Mouse (Mus musculus) midbrain, embryonic 15.5 days (tissue): ENCODE data around the gene Mrgpre. TPM values are rescaled to one million over a fixed set of nuclear protein-coding genes. Genes with fewer than 3 reads are reported as not detected.

Experiments used
- ATAC-seq: fragments of 200-750 bp; cut with Nextera tagmentation; replicated peaks from 2 replicates; pipeline ENCODE4 v1.8.0; 2017; ENCODE audit warnings: moderate TSS enrichment
- H3K27ac ChIP-seq: fragments of 300-500 bp; sonication (generic); 2 replicates; pipeline ENCODE4 v1.5.1; 2015; ENCODE audit warnings: mild to moderate bottlenecking, inconsistent platforms
- H3K27me3 ChIP-seq: fragments of 300-500 bp; sonication (generic); replicated peaks from 2 replicates; pipeline ENCODE4 v1.6.1; 2015; ENCODE audit warnings: inconsistent platforms
- H3K36me3 ChIP-seq: fragments of 300-500 bp; sonication (generic); replicated peaks from 2 replicates; pipeline ENCODE4 v1.6.1; 2015; ENCODE audit warnings: inconsistent platforms
- H3K4me1 ChIP-seq: fragments of 300-500 bp; sonication (generic); 2 replicates; pipeline ENCODE4 v1.6.1; 2015; ENCODE audit warnings: inconsistent platforms
- H3K4me2 ChIP-seq: fragments of 300-500 bp; sonication (generic); 2 replicates; pipeline ENCODE4 v1.6.1; 2015; ENCODE audit warnings: inconsistent platforms, mild to moderate bottlenecking, moderate library complexity
- H3K4me3 ChIP-seq: fragments of 300-500 bp; sonication (generic); 2 replicates; pipeline ENCODE4 v1.5.1; 2015; ENCODE audit warnings: mild to moderate bottlenecking, inconsistent platforms
- H3K9ac ChIP-seq: fragments of 300-500 bp; sonication (generic); 2 replicates; pipeline ENCODE4 v1.6.1; 2015; ENCODE audit warnings: mild to moderate bottlenecking, inconsistent platforms
- H3K9me3 ChIP-seq: fragments of 300-500 bp; sonication (generic); 2 replicates; pipeline ENCODE4 v1.6.1; 2016; ENCODE audit warnings: inconsistent platforms
- WGBS: fragments of 180-500 bp; shearing (Covaris S2); methylation state at CpG from one replicate; pipeline ENCODE4 v1.1.7; 2015; ENCODE audit warnings: mixed read lengths; 5-methylcytosine and 5-hydroxymethylcytosine counted together
- polyA plus RNA-seq: library from polyadenylated mRNA; unstranded; fragments of >200 nt; fragmentation: Nextera tagmentation; extraction: Ambion mirVana; gene quantifications from 2 replicates; pipeline ENCODE4 v1.2.1, GENCODE M21; 2015

The Mrgpre gene
- 9.8 and 10.0 TPM in 2 replicates for polyA plus RNA-seq

- ATAC-seq = peak; percentile 90
- WGBS = 4% methylated on average over 21 of the region's 21 CpGs
- Histone ChIP-seq H3K9me3 (no peaks in the 10 kb centered on the region), H3K4me1 (peaks cover 19% of the 10 kb centered on the region), H3K36me3 (no peaks in the 10 kb centered on the region), H3K27ac (peak within 1 kb of the TSS; percentile 74), H3K9ac (peak within 1 kb of the TSS; percentile 53), H3K4me2 (peak within 1 kb of the TSS; percentile 72), H3K4me3 (peak within 1 kb of the TSS; percentile 54), H3K27me3 (no peaks in the 10 kb centered on the region)
Observed at GRCm38 (mm10) chr7:143783996-143784829, at the start of gene Mrgpre. TSS of gene Mrgpre (minus strand) at chr7:143784500.

- Histone ChIP-seq H3K4me1 (peaks cover 63% of the 10 kb centered on the region), H3K27me3 (no peaks in the 10 kb centered on the region), H3K9ac (no peak overlapping the region), H3K36me3 (peaks cover 10% of the 10 kb centered on the region; the same call in 1 of the 2 replicates), H3K27ac (no peak overlapping the region), H3K4me2 (peak overlapping the region; percentile 12; the same call in 1 of the 2 replicates), H3K9me3 (no peaks in the 10 kb centered on the region), H3K4me3 (no peak overlapping the region)
- no peak for ATAC-seq
- 87% methylated on average over 6 of the region's 6 CpGs for WGBS
Observed at GRCm38 (mm10) chr7:143833581-143834190, 49.4 kb upstream of the Mrgpre start.

- Histone ChIP-seq H3K4me3 (no peak overlapping the region), H3K36me3 (peaks cover 6% of the 10 kb centered on the region; the same call in 1 of the 2 replicates), H3K27me3 (no peaks in the 10 kb centered on the region), H3K4me2 (0 out of 2 replicates have a peak overlapping the region, but pooled peaks have one; percentile 12), H3K9ac (no peak overlapping the region), H3K4me1 (peaks cover 63% of the 10 kb centered on the region), H3K27ac (no peak overlapping the region), H3K9me3 (no peaks in the 10 kb centered on the region)
- no peak for ATAC-seq
- WGBS = 96% methylated on average over 2 of the region's 2 CpGs
Observed at GRCm38 (mm10) chr7:143832611-143833010, 48.3 kb upstream of the Mrgpre start.

- WGBS = 83% methylated on average over 8 of the region's 8 CpGs
- Histone ChIP-seq H3K36me3 (0 out of 2 replicates have a peak, but pooled peaks cover 3% of the 10 kb centered on the region), H3K4me1 (peaks cover 63% of the 10 kb centered on the region), H3K4me2 (peak overlapping the region; percentile 87; the same call in 1 of the 2 replicates), H3K4me3 (no peak overlapping the region), H3K27me3 (no peaks in the 10 kb centered on the region), H3K9me3 (no peaks in the 10 kb centered on the region), H3K9ac (no peak overlapping the region), H3K27ac (no peak overlapping the region)
- no peak for ATAC-seq
Observed at GRCm38 (mm10) chr7:143832196-143832595, 47.9 kb upstream of the Mrgpre start.

DNA sequence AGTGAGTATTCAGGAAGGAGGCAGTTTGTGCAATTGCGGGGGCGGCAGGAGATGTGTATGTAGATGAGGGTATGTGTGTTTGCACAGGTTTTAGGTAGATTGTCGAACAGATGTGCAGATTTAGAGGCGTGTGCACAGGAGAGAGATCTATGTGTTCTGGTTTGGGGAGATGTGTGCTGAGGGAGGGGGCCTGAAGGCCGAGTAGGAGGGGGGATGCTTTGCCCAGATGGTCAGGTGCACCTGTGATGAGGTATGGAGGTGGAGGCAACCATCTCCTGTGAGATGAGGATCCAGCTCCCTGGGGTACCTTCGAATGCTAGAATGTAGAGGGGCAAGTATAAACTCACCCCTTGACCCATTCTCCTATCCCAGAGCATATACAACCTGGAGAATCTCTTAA lies 46.1 kb upstream of the Mrgpre start:
- peak overlapping the region; percentile 69 for H3K9ac ChIP-seq
- peak; percentile 48 for ATAC-seq
- H3K27ac ChIP-seq = peak overlapping the region; percentile 82
- no peaks in the 10 kb centered on the region for H3K9me3 ChIP-seq
- H3K4me1 ChIP-seq = peaks cover 54% of the 10 kb centered on the region
- no peaks in the 10 kb centered on the region for H3K36me3 ChIP-seq
- no peaks in the 10 kb centered on the region for H3K27me3 ChIP-seq
- 8% methylated on average over 6 of the region's 6 CpGs for WGBS
- H3K4me2 ChIP-seq = peak overlapping the region; percentile 87
- peak overlapping the region; percentile 56 for H3K4me3 ChIP-seq

DNA sequence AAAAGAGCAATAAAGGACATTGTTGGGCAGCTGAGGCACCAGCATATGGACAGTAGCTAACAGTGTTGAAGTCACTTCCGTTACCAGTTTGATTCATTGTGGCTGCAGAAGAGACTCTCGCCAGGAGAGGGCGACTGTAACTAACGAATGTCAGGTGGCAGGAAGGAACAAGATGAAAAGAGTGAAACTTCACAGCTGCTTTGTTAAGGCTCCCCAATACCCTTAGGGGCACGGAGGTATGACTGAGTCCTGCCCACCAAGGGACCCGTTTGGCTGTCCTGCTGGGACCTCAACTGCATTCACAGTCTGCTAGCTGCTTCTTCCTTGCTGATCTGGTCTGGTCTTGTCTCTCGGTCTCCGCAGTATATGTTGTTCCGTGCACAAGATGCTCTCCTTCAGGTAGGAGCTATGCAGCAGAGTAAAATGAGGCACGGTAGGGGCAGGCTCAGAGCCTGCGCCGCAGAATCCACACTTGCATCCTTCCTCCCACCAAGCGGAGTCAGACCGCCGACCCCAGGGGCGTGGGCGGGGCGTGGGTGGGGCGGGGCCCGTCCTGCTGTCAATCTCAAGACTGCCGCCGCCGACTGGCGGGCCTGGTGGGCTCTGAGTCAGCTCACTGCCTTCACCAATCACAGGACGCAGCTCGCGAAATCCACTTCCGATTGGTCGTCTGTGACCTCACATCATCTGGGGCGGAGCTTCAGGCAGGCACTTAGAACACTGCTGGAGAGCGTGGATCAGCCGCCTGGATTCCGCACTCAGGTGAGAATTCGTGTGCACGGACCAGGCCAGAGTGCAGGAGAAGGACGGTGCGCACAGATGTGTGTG lies 45.4 kb upstream of the Mrgpre start:
- Histone ChIP-seq H3K36me3 (no peaks in the 10 kb centered on the region), H3K9me3 (no peaks in the 10 kb centered on the region), H3K27ac (peak overlapping the region; percentile 95), H3K27me3 (no peaks in the 10 kb centered on the region), H3K4me2 (peak overlapping the region; percentile 87), H3K4me3 (peak overlapping the region; percentile 56), H3K9ac (peak overlapping the region; percentile 69), H3K4me1 (peaks cover 47% of the 10 kb centered on the region)
- WGBS = under 1% methylated on average over 37 of the region's 37 CpGs
- ATAC-seq = peak; percentile 98

GRCm38 (mm10) chr7:143826985-143827384 lies 42.7 kb upstream of the Mrgpre start:
- WGBS = 96% methylated on average over 2 of the region's 2 CpGs
- H3K27me3 ChIP-seq = no peaks in the 10 kb centered on the region
- no peaks in the 10 kb centered on the region for H3K9me3 ChIP-seq
- H3K4me3 ChIP-seq = no peak overlapping the region
- H3K36me3 ChIP-seq = no peaks in the 10 kb centered on the region
- H3K9ac ChIP-seq = no peak overlapping the region
- no peak overlapping the region for H3K27ac ChIP-seq
- H3K4me2 ChIP-seq = no peak overlapping the region
- ATAC-seq = no peak
- H3K4me1 ChIP-seq = peaks cover 29% of the 10 kb centered on the region

GRCm38 (mm10) chr7:143823266-143823605 lies 38.9 kb upstream of the Mrgpre start:
- no peaks in the 10 kb centered on the region for H3K36me3 ChIP-seq
- H3K27ac ChIP-seq = peak overlapping the region; percentile 82
- H3K4me2 ChIP-seq = peak overlapping the region; percentile 68
- peaks cover 14% of the 10 kb centered on the region for H3K4me1 ChIP-seq
- H3K9me3 ChIP-seq = no peaks in the 10 kb centered on the region
- peak overlapping the region; percentile 55 for H3K4me3 ChIP-seq
- peak overlapping the region; percentile 20; the same call in 1 of the 2 replicates for H3K9ac ChIP-seq
- no peak; the same call in 1 of the 2 replicates for ATAC-seq
- 67% methylated on average over 4 of the region's 4 CpGs for WGBS
- H3K27me3 ChIP-seq = no peaks in the 10 kb centered on the region

DNA sequence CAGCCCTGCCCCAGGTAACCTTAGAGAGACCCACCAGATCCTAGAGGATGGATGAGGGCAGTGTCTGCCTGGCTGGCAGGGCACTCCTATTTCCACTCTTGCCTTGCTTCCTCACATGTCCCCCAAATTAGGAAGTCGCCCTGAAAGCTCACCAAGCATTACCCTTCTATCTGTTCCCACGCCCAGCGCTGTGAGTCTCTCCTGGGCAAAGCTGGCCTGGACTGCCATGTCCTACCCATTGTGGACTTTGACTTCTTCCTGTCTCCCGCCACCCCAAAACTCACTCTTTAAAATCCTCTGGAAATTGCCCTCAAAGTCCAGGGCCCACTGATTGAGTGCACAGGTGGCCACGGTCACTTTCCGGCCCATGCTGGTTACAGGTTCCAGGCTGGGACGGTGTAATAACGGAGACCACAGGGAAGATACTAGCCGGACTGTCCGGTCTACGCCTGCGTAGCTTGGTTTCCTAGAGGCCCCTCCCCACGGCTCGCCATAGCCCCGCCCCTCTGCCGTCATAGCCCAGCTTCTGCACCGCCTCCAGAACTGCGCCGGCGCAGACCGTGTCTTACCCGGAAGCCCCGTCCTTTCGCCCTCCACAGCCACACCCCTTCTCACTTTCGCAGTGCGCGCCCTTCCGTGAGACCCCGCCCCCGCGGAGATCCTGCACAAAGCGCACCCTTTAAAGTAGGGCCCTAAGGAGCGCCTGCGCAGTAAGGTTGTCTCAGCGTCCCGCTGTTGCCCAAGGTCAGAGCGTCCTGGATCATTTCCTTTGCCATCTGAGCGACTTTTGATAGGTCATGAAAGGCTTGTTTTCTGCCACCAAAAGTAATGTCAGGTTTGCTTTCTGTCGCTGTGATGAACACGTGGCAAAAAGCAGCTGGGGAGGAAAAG lies 38.3 kb upstream of the Mrgpre start, which contains the start of the genes Nadsyn1 and Dhcr7:
Nadsyn1 (minus strand) TSS at position 475 of the 891 bp plus-strand sequence.
Dhcr7 (plus strand) TSS at position 771 of the 891 bp plus-strand sequence.
- peak within 1 kb of the TSS; percentile 68 for H3K4me2 ChIP-seq
- no peaks in the 10 kb centered on the region for H3K27me3 ChIP-seq
- H3K36me3 ChIP-seq = no peaks in the 10 kb centered on the region
- H3K9ac ChIP-seq = peak within 1 kb of the TSS; percentile 58
- no peaks in the 10 kb centered on the region for H3K9me3 ChIP-seq
- H3K27ac ChIP-seq = peak within 1 kb of the TSS; percentile 82
- H3K4me3 ChIP-seq = peak within 1 kb of the TSS; percentile 55
- WGBS = under 1% methylated on average over 40 of the region's 40 CpGs
- ATAC-seq = peak; percentile 96
- H3K4me1 ChIP-seq = peaks cover 14% of the 10 kb centered on the region

- Histone ChIP-seq H3K36me3 (no peaks in the 10 kb centered on the region), H3K4me3 (no peak overlapping the region)
Observed at GRCm38 (mm10) chr7:143821241-143821640, 36.9 kb upstream of the Mrgpre start.

GRCm38 (mm10) chr7:143819201-143819600 lies 34.9 kb upstream of the Mrgpre start:
- H3K4me2 ChIP-seq = no peak overlapping the region
- 87% methylated on average over 4 of the region's 4 CpGs for WGBS
- ATAC-seq = no peak

More at GRCm38 (mm10) chr7:143821241-143821640, 36.9 kb upstream of the Mrgpre start:
- no peak for ATAC-seq
- peaks cover 14% of the 10 kb centered on the region for H3K4me1 ChIP-seq
- no peak overlapping the region for H3K27ac ChIP-seq
- H3K9me3 ChIP-seq = no peaks in the 10 kb centered on the region
- H3K27me3 ChIP-seq = no peaks in the 10 kb centered on the region
- WGBS = 85% methylated on average over 2 of the region's 2 CpGs
- H3K4me2 ChIP-seq = no peak overlapping the region
- no peak overlapping the region for H3K9ac ChIP-seq

More at GRCm38 (mm10) chr7:143819201-143819600, 34.9 kb upstream of the Mrgpre start:
- no peak overlapping the region for H3K27ac ChIP-seq
- no peak overlapping the region for H3K9ac ChIP-seq
- H3K27me3 ChIP-seq = no peaks in the 10 kb centered on the region
- H3K36me3 ChIP-seq = peaks cover 12% of the 10 kb centered on the region; the same call in 1 of the 2 replicates
- H3K4me1 ChIP-seq = peaks cover 14% of the 10 kb centered on the region
- H3K9me3 ChIP-seq = no peaks in the 10 kb centered on the region
- no peak overlapping the region for H3K4me3 ChIP-seq
